Mouse (Mus musculus): ENCODE measurements around the gene Ercc8. TPM values are rescaled to one million over a fixed set of nuclear protein-coding genes. Genes with fewer than 3 reads are reported as not detected.
A peak's percentile ranks its signal among the peaks of the same experiment; 100 is the strongest.

The Ercc8 gene
- polyA plus RNA-seq, 1 experiment from 2014 or later: 25.1 TPM

DNA sequence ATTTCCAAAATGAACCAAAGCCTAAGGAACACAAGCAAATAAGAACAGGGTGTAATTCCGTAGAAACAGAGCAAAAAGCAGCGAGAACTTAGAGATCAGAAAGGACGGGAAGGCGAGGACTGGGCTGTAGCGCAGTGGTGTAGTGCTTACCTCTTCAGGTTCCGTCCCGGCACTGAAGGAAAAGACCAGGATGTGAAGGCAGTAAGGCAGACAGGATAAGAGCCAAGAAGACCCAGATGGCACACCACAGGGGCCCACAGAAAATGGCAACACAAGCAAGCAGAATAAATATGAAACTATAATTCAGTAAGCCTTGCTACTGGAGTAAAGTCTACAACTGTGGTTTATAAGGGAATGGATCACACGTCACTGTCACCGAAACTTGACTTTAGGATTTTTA lies 5.4 kb downstream of the Ercc8 start:
- H3K4me2 ChIP-seq: no peak overlapping the region
- no peaks in the 10 kb centered on the region for H3K27me3 ChIP-seq
- H3K36me3 ChIP-seq: peaks cover 14% of the 10 kb centered on the region; the same call in 1 of the 2 replicates
- H3K9me3 ChIP-seq: no peaks in the 10 kb centered on the region
- no peak overlapping the region for H3K9ac ChIP-seq
- H3K27ac ChIP-seq (replicated peaks): no peak overlapping the region
- WGBS: 93% methylated on average over 9 of the region's 9 CpGs
- no peak for ATAC-seq (ENCODE audit: low read depth)
- H3K4me3 ChIP-seq: no peak overlapping the region
- peaks cover 10% of the 10 kb centered on the region for H3K4me1 ChIP-seq (replicated peaks)

DNA sequence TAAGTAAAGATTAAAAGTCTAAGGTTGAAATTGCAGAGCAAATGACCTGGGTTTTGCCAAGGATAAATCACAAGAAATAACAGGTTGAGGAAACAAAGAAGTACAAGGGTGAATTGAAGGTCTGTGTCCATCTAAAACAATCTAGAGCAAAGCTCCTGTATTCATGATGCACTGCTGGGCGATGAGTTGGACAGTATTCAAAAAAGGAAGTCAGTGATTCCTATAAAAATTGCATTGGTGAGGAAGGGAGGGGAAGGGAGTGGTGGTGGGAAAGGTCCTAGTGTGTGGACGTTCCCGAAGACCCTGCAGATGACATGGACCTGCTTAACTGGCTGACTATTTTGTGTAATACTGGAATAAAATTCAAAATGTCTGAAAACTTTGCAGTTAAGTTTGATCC lies 6.1 kb downstream of the Ercc8 start:
- peaks cover 19% of the 10 kb centered on the region; the same call in 1 of the 2 replicates for H3K36me3 ChIP-seq
- H3K4me1 ChIP-seq (replicated peaks): peaks cover 3% of the 10 kb centered on the region
- no peak overlapping the region for H3K4me3 ChIP-seq
- 87% methylated on average over 3 of the region's 3 CpGs for WGBS
- no peak overlapping the region for H3K27ac ChIP-seq (replicated peaks)
- no peaks in the 10 kb centered on the region for H3K27me3 ChIP-seq
- no peak overlapping the region for H3K9ac ChIP-seq
- H3K4me2 ChIP-seq: no peak overlapping the region
- ATAC-seq (ENCODE audit: low read depth): no peak
- H3K9me3 ChIP-seq: no peaks in the 10 kb centered on the region

GRCm38 (mm10) chr13:108170002-108170401 lies 11.5 kb downstream of the Ercc8 start:
- ATAC-seq (ENCODE audit: low read depth): no peak
- no peaks in the 10 kb centered on the region for H3K27me3 ChIP-seq
- 100% methylated on average over 1 of the region's 1 CpGs for WGBS
- peaks cover 45% of the 10 kb centered on the region for H3K36me3 ChIP-seq
- no peaks in the 10 kb centered on the region for H3K4me1 ChIP-seq (replicated peaks)
- H3K27ac ChIP-seq (replicated peaks): no peak overlapping the region
- no peaks in the 10 kb centered on the region for H3K9me3 ChIP-seq
- H3K9ac ChIP-seq: no peak overlapping the region
- no peak overlapping the region for H3K4me3 ChIP-seq
- no peak overlapping the region for H3K4me2 ChIP-seq

DNA sequence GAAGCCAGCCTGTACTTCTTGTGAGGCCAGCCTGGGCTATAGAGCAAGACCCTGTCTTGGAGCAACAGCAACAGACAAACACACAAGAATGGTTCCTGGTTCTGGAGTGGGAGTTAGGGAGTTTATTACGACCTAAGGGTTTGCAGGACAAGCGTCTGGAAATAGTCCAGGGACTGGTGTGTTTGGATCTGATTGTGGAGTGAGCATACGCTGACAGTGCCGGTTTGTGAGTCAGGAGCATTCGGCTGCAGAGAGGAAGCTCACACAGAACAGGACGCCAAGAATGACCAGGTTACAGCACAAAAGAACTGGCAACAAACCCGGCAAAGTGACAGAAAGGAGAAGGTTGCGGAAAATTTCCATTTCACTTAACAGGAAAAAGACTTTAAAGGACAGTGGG lies 12.0 kb downstream of the Ercc8 start:
- no peak overlapping the region for H3K9ac ChIP-seq
- H3K4me2 ChIP-seq: no peak overlapping the region
- ATAC-seq (ENCODE audit: low read depth): no peak
- H3K4me1 ChIP-seq (replicated peaks): no peaks in the 10 kb centered on the region
- H3K4me3 ChIP-seq: no peak overlapping the region
- 88% methylated on average over 8 of the region's 8 CpGs for WGBS
- no peaks in the 10 kb centered on the region for H3K27me3 ChIP-seq
- H3K9me3 ChIP-seq: no peaks in the 10 kb centered on the region
- H3K27ac ChIP-seq (replicated peaks): no peak overlapping the region
- H3K36me3 ChIP-seq: peaks cover 48% of the 10 kb centered on the region

DNA sequence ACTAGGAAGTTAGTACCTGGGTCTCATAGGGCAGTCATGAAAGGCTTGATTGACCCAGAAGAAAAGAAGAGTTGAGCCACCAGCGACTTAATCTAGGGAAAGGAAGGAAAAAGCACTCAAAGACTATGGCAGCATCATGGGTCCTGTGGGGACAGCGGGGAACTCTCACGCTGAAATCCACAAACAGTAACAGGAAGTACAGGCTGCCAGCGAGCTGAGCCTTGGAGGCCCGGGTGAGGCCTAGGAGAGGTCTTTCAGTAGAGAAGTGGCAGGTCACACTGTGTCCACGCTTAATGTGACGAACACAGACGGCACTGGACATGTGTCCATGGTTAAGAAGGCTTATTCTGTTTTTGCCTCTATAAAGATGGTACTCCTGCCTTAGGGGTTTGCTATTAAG lies 21.1 kb downstream of the Ercc8 start:
- Histone ChIP-seq H3K4me3 (no peak overlapping the region), H3K4me2 (no peak overlapping the region), H3K36me3 (peaks cover 75% of the 10 kb centered on the region), H3K9me3 (no peaks in the 10 kb centered on the region), H3K27me3 (no peaks in the 10 kb centered on the region), H3K9ac (no peak overlapping the region), H3K27ac (replicated peaks) (no peak overlapping the region), H3K4me1 (replicated peaks) (no peaks in the 10 kb centered on the region)
- ATAC-seq (ENCODE audit: low read depth): no peak
- WGBS: 93% methylated on average over 8 of the region's 8 CpGs

DNA sequence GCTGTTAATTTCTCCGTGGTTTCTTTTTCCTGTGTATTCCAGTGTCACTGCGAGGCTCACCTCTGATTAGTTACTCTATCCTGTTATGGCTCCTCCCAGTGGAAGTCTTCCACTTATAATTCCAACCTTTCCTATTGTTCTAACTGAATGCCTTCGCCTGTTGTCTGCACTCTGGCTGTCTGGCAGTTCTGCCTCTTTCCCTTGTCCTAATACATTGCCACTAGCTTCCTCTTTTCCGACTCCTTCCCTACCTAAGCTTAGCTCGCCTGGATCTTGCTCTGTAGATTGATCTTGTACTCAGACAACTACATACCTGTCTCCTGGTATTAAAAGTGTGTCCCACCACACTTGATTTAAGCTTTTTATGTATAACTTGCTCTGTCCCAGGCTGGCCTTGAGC lies 22.3 kb downstream of the Ercc8 start:
- ATAC-seq (ENCODE audit: low read depth): no peak
- 84% methylated on average over 5 of the region's 5 CpGs for WGBS
- H3K36me3 ChIP-seq: peaks cover 81% of the 10 kb centered on the region
- H3K4me1 ChIP-seq (replicated peaks): no peaks in the 10 kb centered on the region
- no peaks in the 10 kb centered on the region for H3K9me3 ChIP-seq
- H3K4me3 ChIP-seq: no peak overlapping the region
- H3K4me2 ChIP-seq: no peak overlapping the region
- no peak overlapping the region for H3K27ac ChIP-seq (replicated peaks)
- no peaks in the 10 kb centered on the region for H3K27me3 ChIP-seq
- H3K9ac ChIP-seq: no peak overlapping the region

DNA sequence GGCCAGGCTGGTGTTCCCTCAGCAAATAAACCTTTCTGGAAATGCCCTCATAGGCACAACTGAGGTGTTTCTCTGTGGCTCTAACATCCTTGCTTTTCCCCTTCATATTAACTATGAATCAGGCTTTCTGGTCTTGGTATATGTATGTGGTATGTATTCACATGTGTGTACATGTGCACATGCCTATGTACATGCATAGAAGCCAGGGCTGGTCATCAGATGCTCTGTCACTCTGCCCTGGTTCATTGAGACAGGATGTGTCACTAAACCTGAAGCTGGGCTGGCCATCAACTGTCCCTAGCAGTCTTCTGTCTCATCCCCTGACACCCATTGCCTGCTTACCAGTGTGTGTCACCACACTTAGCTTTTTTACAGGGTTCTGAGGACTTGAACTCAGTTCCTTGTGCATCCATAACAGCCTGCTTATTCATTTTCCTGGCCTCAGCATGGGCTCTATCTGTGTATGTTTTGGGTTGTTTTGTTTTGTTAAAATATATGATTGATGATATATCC lies 26.3 kb downstream of the Ercc8 start:
- H3K9me3 ChIP-seq: no peaks in the 10 kb centered on the region
- no peaks in the 10 kb centered on the region for H3K4me1 ChIP-seq (replicated peaks)
- H3K9ac ChIP-seq: no peak overlapping the region
- no peak overlapping the region for H3K27ac ChIP-seq (replicated peaks)
- no peaks in the 10 kb centered on the region for H3K27me3 ChIP-seq
- H3K36me3 ChIP-seq: peaks cover 63% of the 10 kb centered on the region
- H3K4me3 ChIP-seq: no peak overlapping the region
- no peak overlapping the region for H3K4me2 ChIP-seq
- no peak for ATAC-seq (ENCODE audit: low read depth)

- no peak overlapping the region for H3K4me2 ChIP-seq
- no peaks in the 10 kb centered on the region for H3K4me1 ChIP-seq (replicated peaks)
- H3K4me3 ChIP-seq: no peak overlapping the region
- ATAC-seq (ENCODE audit: low read depth): no peak
- H3K9ac ChIP-seq: no peak overlapping the region
- no peaks in the 10 kb centered on the region for H3K27me3 ChIP-seq
- 89% methylated on average over 3 of the region's 3 CpGs for WGBS
- H3K36me3 ChIP-seq: peaks cover 59% of the 10 kb centered on the region
- H3K9me3 ChIP-seq: no peaks in the 10 kb centered on the region
- H3K27ac ChIP-seq (replicated peaks): no peak overlapping the region
Measured at GRCm38 (mm10) chr13:108185530-108185929, 27.0 kb downstream of the Ercc8 start.

- Histone ChIP-seq H3K9ac (no peak overlapping the region), H3K27me3 (no peaks in the 10 kb centered on the region), H3K4me2 (no peak overlapping the region), H3K27ac (replicated peaks) (no peak overlapping the region), H3K36me3 (peaks cover 37% of the 10 kb centered on the region), H3K4me3 (no peak overlapping the region), H3K4me1 (replicated peaks) (no peaks in the 10 kb centered on the region), H3K9me3 (no peaks in the 10 kb centered on the region)
- WGBS: 93% methylated on average over 4 of the region's 4 CpGs
- ATAC-seq (ENCODE audit: low read depth): no peak
Measured at GRCm38 (mm10) chr13:108187994-108188393, 29.5 kb downstream of the Ercc8 start.

GRCm38 (mm10) chr13:108191074-108191720 lies 32.7 kb downstream of the Ercc8 start:
- 61% methylated on average over 11 of the region's 11 CpGs for WGBS
- Histone ChIP-seq H3K9me3 (no peaks in the 10 kb centered on the region), H3K4me2 (no peak overlapping the region), H3K4me3 (no peak overlapping the region), H3K27me3 (no peaks in the 10 kb centered on the region), H3K36me3 (peaks cover 27% of the 10 kb centered on the region), H3K9ac (no peak overlapping the region), H3K27ac (replicated peaks) (no peak overlapping the region), H3K4me1 (replicated peaks) (no peaks in the 10 kb centered on the region)
- peak; percentile 61; the same call in 1 of the 2 replicates for ATAC-seq (ENCODE audit: low read depth)

DNA sequence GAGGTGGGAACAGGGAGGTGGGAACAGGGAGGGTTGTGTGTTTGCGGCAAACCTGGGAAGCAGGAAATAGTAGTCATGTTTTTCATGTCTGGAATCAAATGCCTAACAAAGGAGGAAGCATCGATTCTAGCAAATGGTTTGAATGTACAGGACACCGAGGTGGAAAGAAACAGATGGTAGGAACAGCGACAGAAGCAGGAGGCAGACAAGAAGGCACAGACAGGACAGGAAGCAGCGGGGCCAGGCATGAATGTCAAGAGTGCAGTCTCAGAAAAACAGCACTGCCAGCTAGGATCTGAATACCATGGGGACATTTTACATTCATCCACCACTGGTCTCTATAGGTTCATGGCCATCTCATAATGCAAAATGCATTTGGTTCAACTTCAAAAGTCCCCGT lies 36.9 kb downstream of the Ercc8 start:
- 96% methylated on average over 6 of the region's 6 CpGs for WGBS
- no peak overlapping the region for H3K4me2 ChIP-seq
- no peaks in the 10 kb centered on the region for H3K9me3 ChIP-seq
- H3K4me3 ChIP-seq: no peak overlapping the region
- H3K27me3 ChIP-seq: no peaks in the 10 kb centered on the region
- H3K9ac ChIP-seq: no peak overlapping the region
- H3K27ac ChIP-seq (replicated peaks): no peak overlapping the region
- H3K36me3 ChIP-seq: peaks cover 16% of the 10 kb centered on the region
- ATAC-seq (ENCODE audit: low read depth): no peak
- no peaks in the 10 kb centered on the region for H3K4me1 ChIP-seq (replicated peaks)

- 84% methylated on average over 3 of the region's 3 CpGs for WGBS
Measured at GRCm38 (mm10) chr13:108204857-108205256, 46.3 kb downstream of the Ercc8 start.

DNA sequence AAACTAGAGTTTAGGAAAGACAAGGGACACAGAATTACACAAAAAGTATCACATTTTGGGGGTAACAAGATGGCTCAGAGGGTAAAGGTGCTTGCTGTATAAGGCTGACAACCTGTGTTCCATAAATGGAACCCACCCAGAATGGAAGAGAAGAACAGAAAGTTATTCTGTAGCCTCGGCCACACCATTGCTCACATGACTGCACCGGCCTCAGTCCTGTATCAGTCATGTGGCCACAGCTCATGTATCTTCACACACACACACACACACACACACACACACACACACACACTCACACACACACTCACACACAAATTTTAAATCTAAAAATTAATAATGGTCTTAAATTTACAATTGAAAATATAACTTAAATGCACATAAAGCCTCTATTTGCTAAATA lies 48.9 kb downstream of the Ercc8 start:
- no peak for ATAC-seq (ENCODE audit: low read depth)
- Histone ChIP-seq H3K4me3 (no peak overlapping the region), H3K4me2 (no peak overlapping the region), H3K27ac (replicated peaks) (no peak overlapping the region), H3K4me1 (replicated peaks) (no peaks in the 10 kb centered on the region), H3K36me3 (no peaks in the 10 kb centered on the region), H3K27me3 (peaks cover 3% of the 10 kb centered on the region; the same call in 1 of the 2 replicates), H3K9me3 (no peaks in the 10 kb centered on the region), H3K9ac (no peak overlapping the region)
- WGBS: 78% methylated on average over 2 of the region's 2 CpGs

More at GRCm38 (mm10) chr13:108204857-108205256, 46.3 kb downstream of the Ercc8 start:
- no peak overlapping the region for H3K4me2 ChIP-seq
- no peak overlapping the region for H3K27ac ChIP-seq (replicated peaks)
- H3K9me3 ChIP-seq: no peaks in the 10 kb centered on the region
- no peaks in the 10 kb centered on the region for H3K4me1 ChIP-seq (replicated peaks)
- ATAC-seq (ENCODE audit: low read depth): no peak
- no peaks in the 10 kb centered on the region for H3K36me3 ChIP-seq
- no peaks in the 10 kb centered on the region for H3K27me3 ChIP-seq
- H3K9ac ChIP-seq: no peak overlapping the region
- no peak overlapping the region for H3K4me3 ChIP-seq

All from neural tube, embryonic 13.5 days (tissue).